Mouse (Mus musculus) lung, embryonic 15.5 days (tissue): ENCODE measurements around the gene Map6. TPM values are rescaled to one million over a fixed set of nuclear protein-coding genes. Genes with fewer than 3 reads are reported as not detected.
A peak's percentile ranks its signal among the peaks of the same experiment; 100 is the strongest.

Experiments
- ATAC-seq: fragments of 200-750 bp; cut with Nextera tagmentation; 2 replicates; pipeline ENCODE4 v1.8.0; 2017; ENCODE audit warnings: moderate number of reproducible peaks, borderline replicate concordance; ENCODE audit not compliant: low FRiP score, low TSS enrichment; ENCODE audit errors: extremely low read depth
- H3K27ac ChIP-seq: fragments of 300-500 bp; sonication (generic); 2 replicates; pipeline ENCODE4 v1.5.1; 2015; ENCODE audit warnings: moderate library complexity, mild to moderate bottlenecking, inconsistent platforms
- H3K27me3 ChIP-seq: fragments of 300-500 bp; sonication (generic); 2 replicates; pipeline ENCODE4 v1.6.1; 2015; ENCODE audit warnings: inconsistent platforms
- H3K36me3 ChIP-seq: fragments of 300-500 bp; sonication (generic); 2 replicates; pipeline ENCODE4 v1.6.1; 2015; ENCODE audit warnings: inconsistent platforms
- H3K4me1 ChIP-seq: fragments of 300-500 bp; sonication (generic); 2 replicates; pipeline ENCODE4 v1.6.1; 2015; ENCODE audit warnings: inconsistent platforms
- H3K4me2 ChIP-seq: fragments of 300-500 bp; sonication (generic); 2 replicates; pipeline ENCODE4 v1.6.1; 2015; ENCODE audit warnings: inconsistent platforms, mild to moderate bottlenecking, moderate library complexity
- H3K4me3 ChIP-seq: fragments of 300-500 bp; sonication (generic); 2 replicates; pipeline ENCODE4 v1.5.1; 2015; ENCODE audit warnings: mild to moderate bottlenecking, inconsistent platforms
- H3K9ac ChIP-seq: fragments of 300-500 bp; sonication (generic); 2 replicates; pipeline ENCODE4 v1.6.1; 2015; ENCODE audit warnings: inconsistent platforms
- H3K9me3 ChIP-seq: fragments of 300-500 bp; sonication (generic); 2 replicates; pipeline ENCODE4 v1.6.1; 2016; ENCODE audit warnings: inconsistent platforms
- WGBS: fragments of 180-500 bp; shearing (Covaris S2); methylation state at CpG from one replicate; pipeline ENCODE4 v1.1.7; 2015; 5-methylcytosine and 5-hydroxymethylcytosine counted together
- polyA plus RNA-seq: library from polyadenylated mRNA; unstranded; fragments of >200 nt; fragmentation: Nextera tagmentation; extraction: Ambion mirVana; gene quantifications from 2 replicates; pipeline ENCODE4 v1.2.1, GENCODE M21; 2015

Map6 gene
- polyA plus RNA-seq, 1 experiment from 2014 or later, result 3.5 TPM

- WGBS, result 6% methylated on average over 30 of the region's 30 CpGs
- Histone ChIP-seq H3K4me3 (peak overlapping the region; percentile 61), H3K4me1 (peaks cover 61% of the 10 kb centered on the region), H3K4me2 (peak overlapping the region; percentile 89), H3K27me3 (no peaks in the 10 kb centered on the region), H3K9me3 (no peaks in the 10 kb centered on the region), H3K27ac (peak overlapping the region; percentile 86), H3K36me3 (0 out of 2 replicates have a peak, but pooled peaks cover 2% of the 10 kb centered on the region), H3K9ac (peak overlapping the region; percentile 71)
- ATAC-seq, result no peak
Observed at GRCm38 (mm10) chr7:99382088-99383000, 115.1 kb downstream of the Map6 start.

GRCm38 (mm10) chr7:99383246-99383645, 116.0 kb downstream of the Map6 start:
- H3K9me3 ChIP-seq, result no peaks in the 10 kb centered on the region
- H3K4me3 ChIP-seq, result peak overlapping the region; percentile 61
- peak overlapping the region; percentile 74 for H3K27ac ChIP-seq
- no peaks in the 10 kb centered on the region for H3K27me3 ChIP-seq
- WGBS, result 55% methylated on average over 5 of the region's 5 CpGs
- peak overlapping the region; percentile 71 for H3K9ac ChIP-seq
- ATAC-seq, result no peak
- H3K36me3 ChIP-seq, result 0 out of 2 replicates have a peak, but pooled peaks cover 3% of the 10 kb centered on the region
- H3K4me1 ChIP-seq, result peaks cover 66% of the 10 kb centered on the region
- peak overlapping the region; percentile 89 for H3K4me2 ChIP-seq

- Histone ChIP-seq H3K4me3 (peak overlapping the region; percentile 61), H3K9me3 (no peaks in the 10 kb centered on the region), H3K36me3 (0 out of 2 replicates have a peak, but pooled peaks cover 3% of the 10 kb centered on the region), H3K9ac (0 out of 2 replicates have a peak overlapping the region, but pooled peaks have one; percentile 10), H3K4me2 (peak overlapping the region; percentile 89), H3K4me1 (peaks cover 71% of the 10 kb centered on the region), H3K27me3 (no peaks in the 10 kb centered on the region), H3K27ac (peak overlapping the region; percentile 74)
- ATAC-seq, result no peak
- WGBS, result 10% methylated on average over 4 of the region's 4 CpGs
Observed at GRCm38 (mm10) chr7:99384101-99384611, 116.9 kb downstream of the Map6 start.

- ATAC-seq, result no peak
- Histone ChIP-seq H3K36me3 (0 out of 2 replicates have a peak, but pooled peaks cover 3% of the 10 kb centered on the region), H3K4me3 (no peak overlapping the region), H3K9me3 (no peaks in the 10 kb centered on the region), H3K27me3 (no peaks in the 10 kb centered on the region), H3K4me1 (peaks cover 72% of the 10 kb centered on the region), H3K9ac (no peak overlapping the region), H3K27ac (no peak overlapping the region), H3K4me2 (no peak overlapping the region)
- 67% methylated on average over 5 of the region's 5 CpGs for WGBS
Observed at GRCm38 (mm10) chr7:99386030-99386429, 118.8 kb downstream of the Map6 start.

Other genes starting within 250 kb of the Map6 start
- 21.8 and 23.7 TPM in 2 replicates for gene Uvrag, start 126.3 kb upstream of the Map6 start, polyA plus RNA-seq
- gene Dgat2, start 84.7 kb upstream of the Map6 start, polyA plus RNA-seq, result 32.7 and 34.7 TPM in 2 replicates
- gene Mogat2, start 28.8 kb upstream of the Map6 start, polyA plus RNA-seq, result 1.1 and 1.5 TPM in 2 replicates
- gene Serpinh1, start 85.8 kb downstream of the Map6 start, polyA plus RNA-seq, result 1,817 and 1,834 TPM in 2 replicates
- gene Gdpd5, start 114.0 kb downstream of the Map6 start, polyA plus RNA-seq, result 20.7 and 22.0 TPM in 2 replicates
- 0.80 and 0.94 TPM in 2 replicates for gene Klhl35, start 198.6 kb downstream of the Map6 start, polyA plus RNA-seq
- 777 and 836 TPM in 2 replicates for gene Rps3, start 216.3 kb downstream of the Map6 start, polyA plus RNA-seq